Mouse (Mus musculus) G1E (cell line): Measurements from ENCODE around the gene Slc4a5.

ENCODE experiments used
- CTCF ChIP-seq: IDR thresholded peaks from 2 replicates; pipeline ENCODE4 v1.5.1; 2012; ENCODE audit warnings: low read depth, low read length, inconsistent platforms, mixed read lengths
- GATA1 ChIP-seq: IDR thresholded peaks from 2 replicates; pipeline ENCODE4 v1.6.1; 2012; ENCODE audit warnings: borderline replicate concordance, low read length, inconsistent platforms, mixed read lengths
- TAL1 ChIP-seq: conservative IDR thresholded peaks from 2 replicates; pipeline ENCODE4 v1.6.1; 2012; ENCODE audit warnings: low read depth, low read length, inconsistent platforms, mixed read lengths

GRCm38 (mm10) chr6:83323652-83324419 is 104.2 kb downstream of the Slc4a5 start:
- TF ChIP-seq CTCF (no peak), TAL1 (no peak), GATA1 (no peak)
